Mouse (Mus musculus): ENCODE data around the gene Fuk.
"Not testable (repeated sequence)": the region's sequence is repeated elsewhere in the genome, so short reads cannot be mapped to it uniquely, and the experiment has no call there.

The Fuk gene

DNA sequence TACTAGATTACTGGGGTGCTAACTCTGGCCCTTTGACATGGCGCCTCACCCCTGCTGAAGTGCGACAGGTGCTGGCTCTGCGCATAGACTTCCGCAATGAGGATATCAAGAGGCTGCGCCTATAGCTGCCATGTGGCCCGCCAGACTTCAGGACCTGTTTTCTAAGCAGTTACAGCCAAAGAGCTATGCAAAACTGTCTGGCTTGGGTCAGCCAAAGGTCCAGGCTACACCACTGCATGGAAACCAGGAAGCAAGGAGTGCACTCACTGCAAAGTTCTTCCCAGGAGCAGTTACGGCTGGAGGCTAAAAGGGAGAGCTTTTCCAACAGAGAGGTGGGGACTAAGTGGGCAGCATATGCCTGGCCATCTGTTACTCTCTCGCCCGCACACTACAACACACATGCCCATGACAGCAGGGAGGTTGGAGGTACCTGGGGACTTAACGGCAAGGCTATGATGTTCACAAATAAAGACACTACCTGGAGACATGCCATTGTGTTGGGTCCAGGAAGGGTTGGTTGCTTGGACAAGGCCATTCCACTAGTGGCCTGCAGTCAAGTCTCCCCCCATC is 20.5 kb downstream of the Fuk start:
- DNase-seq (ENCODE audit: low read depth, low spot score), result no peak

DNA sequence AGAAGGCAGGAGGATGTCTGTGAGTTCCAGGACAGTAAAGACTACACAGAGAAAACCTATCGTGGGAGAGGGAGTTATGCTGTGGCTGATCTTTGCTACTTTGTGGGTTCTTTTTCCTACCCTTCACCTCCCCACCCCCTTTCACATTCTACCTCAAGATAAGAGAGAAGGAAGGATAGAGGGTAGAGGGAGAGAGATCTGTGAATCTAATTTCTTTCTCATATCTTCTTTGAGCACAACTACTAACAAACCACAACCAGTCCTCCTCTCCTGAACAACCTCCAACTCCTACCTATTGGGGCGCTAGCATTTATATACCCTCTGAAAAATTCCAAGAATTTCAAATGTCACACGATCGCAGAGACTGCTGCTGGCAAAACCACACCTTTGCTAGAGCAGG is 24.4 kb downstream of the Fuk start:
- no peak for DNase-seq (ENCODE audit: low read depth, low spot score)

DNA sequence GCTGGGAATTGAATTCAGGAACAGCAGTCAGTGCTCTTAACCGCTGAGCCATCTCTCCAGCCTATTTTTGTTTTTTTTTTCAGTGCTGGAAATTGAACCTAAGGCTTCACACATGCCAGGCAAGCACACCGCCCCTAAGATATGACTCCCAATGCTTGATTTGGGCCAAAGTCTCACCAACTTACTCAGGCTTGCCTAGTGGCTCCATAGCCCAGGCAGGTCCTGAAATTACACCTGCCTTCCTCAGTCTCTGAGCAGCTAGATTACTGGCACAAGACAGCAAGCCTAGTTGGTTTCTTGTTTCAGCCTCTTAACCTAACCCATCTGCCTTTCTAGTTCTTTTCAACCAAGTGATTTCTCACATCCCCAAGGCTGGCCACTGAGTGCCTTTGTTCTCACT is 31.8 kb downstream of the Fuk start:
- DNase-seq (ENCODE audit: low read depth, low spot score), result no peak

DNA sequence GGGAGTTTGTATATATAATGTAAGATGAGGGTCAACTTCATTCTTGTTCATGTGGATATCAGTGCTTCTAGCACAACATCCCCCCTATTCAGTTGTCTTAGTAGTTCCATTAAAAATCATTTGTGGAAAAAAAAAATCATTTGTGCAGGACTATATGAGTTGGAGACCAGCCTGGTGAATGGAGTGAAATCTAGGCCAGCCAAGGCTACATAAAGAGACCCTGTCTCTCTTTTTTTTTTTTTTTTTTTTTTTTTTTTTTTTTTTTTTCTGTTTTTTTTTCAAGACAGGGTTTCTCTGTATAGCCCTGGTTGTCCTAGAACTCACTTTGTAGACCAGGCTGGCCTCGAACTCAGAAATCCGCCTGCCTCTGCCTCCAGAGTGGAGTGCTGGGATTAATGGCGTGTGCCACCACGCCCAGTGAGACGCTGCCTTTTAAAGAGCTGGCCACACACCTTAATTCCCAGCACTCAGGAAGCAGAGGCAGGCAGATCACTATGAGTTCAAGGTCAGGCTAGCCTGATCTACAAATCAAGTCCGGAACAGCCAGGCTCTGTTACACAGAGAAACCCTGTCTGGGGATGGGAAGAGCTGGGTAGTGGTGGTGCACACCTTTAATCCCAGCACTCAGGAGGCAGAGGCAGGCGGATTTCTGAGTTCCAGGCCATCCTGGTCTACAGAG is 40.8 kb downstream of the Fuk start:
- DNase-seq (ENCODE audit: low read depth, low spot score), result not testable (repeated sequence)

DNA sequence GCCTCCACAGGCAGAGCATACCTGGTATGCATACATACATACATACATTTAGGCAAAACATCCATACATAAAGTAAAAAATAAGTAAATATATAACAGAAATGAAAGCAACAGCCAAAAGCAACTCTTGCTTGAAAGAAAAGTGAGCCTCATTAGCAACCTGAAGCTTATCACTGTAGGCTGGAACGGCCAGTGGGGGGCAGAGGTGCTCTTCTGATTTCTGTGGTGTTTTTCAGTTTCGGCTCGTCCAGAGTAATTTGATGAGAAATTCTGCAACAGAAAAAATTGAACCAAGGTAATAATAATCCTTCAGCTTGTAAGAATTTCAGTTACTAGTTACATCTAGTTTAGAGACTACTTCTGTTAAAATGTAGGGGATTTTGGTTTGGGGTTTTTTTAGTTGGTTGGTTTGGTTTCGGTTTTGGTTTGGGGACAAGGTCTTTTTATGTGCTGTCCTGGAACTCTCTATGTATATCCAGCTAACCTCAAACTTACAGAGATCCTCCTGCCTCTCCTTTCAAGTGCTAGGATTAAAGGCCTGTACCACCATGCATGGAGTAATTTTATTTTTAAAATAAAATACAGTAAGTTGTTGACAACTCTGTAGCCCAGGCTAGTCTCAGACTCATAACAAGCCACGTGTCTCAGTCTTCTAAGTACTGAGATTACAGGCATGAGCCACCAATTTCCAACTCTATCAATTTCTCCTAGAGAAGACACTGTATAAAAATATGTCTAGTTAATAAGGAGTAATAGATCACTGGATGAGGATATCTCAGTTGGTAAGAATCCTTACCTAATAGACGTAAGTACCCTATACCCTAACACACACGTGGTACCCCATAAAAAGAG is 42.4 kb downstream of the Fuk start:
- no peak for DNase-seq (ENCODE audit: low read depth, low spot score)

DNA sequence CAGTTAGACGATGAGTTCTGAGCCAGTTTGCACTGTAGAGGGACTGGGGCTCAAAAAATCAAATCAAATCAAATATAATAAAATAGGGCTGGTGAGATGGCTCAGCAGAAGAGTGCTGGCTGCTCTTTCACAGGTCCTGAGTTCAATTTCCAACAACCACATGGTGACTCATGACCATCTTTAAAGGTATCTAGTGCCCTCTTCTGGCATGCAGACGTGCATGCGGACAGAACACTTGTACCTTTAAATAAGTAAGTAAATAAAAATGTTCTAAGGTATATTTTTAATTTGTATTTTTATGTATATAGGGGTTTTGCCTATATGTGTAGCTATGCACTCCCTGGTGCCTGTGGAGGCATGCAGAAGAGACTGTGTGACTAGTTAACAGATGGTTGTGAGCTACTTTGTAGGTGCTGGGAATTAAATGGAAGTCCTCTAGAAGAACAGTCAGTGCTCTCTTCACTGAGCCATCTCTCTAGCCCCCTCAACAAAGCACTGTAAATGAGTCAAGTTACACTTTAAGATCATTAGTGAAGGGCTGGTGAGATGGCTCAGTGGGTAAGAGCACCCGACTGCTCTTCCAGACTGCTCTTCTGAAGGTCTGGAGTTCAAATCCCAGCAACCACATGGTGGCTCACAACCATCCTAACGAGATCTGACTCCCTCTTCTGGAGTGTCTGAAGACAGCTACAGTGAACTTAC is 45.4 kb downstream of the Fuk start:
- no peak for DNase-seq (ENCODE audit: low read depth, low spot score)

DNA sequence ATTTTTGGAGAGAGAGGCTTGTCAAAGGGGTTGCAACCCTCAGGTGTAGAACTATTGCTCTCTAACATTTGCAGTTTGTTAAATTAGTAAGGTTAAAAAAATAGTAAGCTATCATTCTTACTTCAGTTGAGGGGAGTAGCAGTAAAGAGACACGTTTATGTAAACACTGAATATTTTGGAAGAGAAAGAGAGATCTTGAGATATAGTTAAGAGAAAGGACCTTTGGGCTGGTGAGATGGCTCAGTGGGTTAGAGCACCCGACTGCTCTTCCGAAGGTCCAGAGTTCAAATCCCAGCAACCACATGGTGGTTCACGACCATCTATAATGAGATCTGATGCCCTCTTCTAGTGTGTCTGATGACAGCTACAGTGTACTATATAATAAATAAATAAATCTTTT is 46.2 kb downstream of the Fuk start:
- DNase-seq (ENCODE audit: low read depth, low spot score), result not testable (repeated sequence)

GRCm38 (mm10) chr8:110851186-110851585 is 51.1 kb downstream of the Fuk start:
- DNase-seq (ENCODE audit: low read depth, low spot score), result no peak

- DNase-seq (ENCODE audit: low read depth, low spot score), result no peak
These were observed 54.4 kb downstream of the Fuk start for GRCm38 (mm10) chr8:110847645-110848495.

DNA sequence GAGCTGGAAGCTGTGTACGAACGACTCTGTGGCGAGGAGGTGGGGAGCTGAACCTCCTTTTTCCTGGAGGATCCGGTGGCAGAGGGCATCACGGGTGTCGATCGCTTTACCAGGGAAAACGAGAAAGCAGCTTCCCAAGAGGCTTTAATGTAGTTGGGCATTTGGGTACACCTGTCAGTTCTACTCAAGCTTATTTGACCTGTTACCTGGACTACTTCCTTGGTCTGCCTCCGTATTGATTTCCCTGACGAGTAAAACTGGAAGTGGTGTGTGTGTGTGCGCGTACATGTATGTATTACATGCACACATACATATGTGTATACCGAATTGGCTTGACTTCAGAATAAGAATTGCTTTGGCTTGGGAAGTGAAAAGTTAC is 55.1 kb downstream of the Fuk start:
- no peak for DNase-seq (ENCODE audit: low read depth, low spot score)

DNA sequence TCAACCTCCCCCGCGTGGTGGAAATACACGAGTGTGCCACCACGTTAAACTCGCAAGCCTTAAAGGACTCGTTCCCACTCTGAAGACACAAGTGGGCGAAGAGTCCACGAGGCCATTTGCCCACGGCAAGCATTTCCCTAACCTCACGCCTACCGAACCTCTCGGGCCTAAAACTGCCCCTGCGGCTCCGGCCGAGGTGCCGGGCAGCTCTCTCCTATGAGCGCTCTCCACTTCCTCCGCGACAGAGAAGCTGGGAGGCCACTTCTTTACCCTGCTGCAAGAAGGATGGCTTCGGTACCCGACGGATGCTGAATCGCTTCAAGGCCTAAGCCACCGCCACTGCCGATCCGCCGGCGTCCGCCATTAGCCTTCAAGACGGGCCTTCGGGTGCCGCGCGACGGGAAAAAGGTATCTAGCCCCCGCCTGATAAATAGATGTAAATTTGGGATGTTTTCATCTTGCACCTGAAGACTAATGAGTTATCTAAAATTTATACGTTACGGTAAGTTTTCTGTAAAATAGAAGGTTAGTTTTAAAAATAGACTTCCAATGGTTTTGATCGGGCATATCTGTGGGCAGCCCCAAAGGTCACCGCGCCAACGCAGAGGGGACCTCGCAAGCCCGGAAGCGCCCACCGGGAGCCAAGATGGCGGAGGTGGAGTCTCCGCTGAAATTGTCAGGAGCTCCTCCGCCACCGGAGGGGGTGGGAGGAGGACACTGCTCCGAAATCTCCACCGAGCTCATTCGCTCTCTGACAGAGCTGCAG is 55.7 kb downstream of the Fuk start, which contains the start of the genes Cog4 and Sf3b3:
TSS of gene Cog4 (plus strand) at position 196 of the 766 bp plus-strand sequence.
TSS of gene Sf3b3 (minus strand) at position 383 of the 766 bp plus-strand sequence.
- DNase-seq (ENCODE audit: low read depth, low spot score), result peak; percentile 87

DNA sequence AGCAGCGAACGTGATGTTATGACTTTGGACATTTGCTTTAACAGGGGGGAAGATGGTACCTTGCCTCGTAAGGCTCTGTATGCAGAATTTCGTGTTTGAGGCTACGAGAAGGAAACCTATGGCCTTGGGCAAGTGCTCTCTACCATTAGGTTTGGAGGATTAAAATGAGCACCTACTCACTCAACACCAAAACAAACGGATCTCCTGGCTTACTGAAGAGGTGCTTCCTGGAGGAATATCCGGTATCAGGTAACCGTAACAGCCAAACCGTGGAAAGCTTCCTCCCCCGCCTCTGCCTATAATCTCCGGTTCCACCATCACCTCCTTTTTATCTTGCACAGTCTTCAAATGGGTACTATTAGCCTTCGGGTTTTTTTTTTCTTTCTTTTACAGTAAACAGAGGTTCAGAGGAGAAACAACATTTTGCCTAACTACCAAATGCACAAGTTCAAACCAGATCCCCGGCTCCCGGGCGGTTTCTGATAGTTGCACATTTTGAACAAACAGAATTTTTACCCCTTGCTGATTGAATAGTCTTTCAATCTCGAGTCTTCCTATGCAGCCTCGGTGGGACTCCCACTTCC is 56.4 kb downstream of the Fuk start:
- DNase-seq (ENCODE audit: low read depth, low spot score), result no peak

DNA sequence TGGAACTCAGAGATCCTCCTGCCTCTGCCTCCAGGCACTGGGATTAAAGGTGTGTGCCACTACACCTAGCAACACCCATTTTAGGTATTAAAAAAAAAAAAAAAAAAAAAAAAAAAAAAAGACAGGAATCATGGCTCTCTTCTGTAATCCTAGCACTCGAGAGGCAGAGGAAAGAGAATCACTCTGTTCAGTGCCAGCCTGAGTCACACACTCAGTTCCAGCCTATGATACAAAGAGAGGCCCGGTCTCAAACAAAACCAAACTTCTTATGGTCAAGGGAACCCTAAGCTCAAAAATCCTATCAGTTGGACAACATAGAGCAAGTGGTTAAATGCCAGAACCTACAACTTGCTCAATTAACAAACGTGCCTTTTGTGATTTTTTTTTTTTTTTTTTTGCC is 57.3 kb downstream of the Fuk start:
- no peak for DNase-seq (ENCODE audit: low read depth, low spot score)

DNA sequence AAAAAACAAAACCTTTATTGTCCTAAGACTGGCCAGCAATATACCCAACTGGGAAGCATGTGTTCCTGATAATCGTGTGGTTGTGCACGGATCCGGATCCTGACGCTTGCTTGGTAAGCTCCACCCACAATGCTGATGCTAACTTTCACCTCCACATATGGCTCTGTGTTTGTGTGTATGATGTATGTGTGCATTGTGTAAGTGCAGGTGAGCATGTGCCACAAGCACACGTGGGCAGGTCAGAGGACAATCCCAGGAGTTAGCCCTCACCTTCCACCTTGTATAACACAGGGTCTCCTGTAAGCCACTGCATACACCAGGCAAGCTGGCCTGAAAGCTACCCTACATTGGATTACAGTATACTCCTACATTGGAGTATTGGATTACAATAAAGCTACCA is 59.1 kb downstream of the Fuk start:
- no peak for DNase-seq (ENCODE audit: low read depth, low spot score)

DNA sequence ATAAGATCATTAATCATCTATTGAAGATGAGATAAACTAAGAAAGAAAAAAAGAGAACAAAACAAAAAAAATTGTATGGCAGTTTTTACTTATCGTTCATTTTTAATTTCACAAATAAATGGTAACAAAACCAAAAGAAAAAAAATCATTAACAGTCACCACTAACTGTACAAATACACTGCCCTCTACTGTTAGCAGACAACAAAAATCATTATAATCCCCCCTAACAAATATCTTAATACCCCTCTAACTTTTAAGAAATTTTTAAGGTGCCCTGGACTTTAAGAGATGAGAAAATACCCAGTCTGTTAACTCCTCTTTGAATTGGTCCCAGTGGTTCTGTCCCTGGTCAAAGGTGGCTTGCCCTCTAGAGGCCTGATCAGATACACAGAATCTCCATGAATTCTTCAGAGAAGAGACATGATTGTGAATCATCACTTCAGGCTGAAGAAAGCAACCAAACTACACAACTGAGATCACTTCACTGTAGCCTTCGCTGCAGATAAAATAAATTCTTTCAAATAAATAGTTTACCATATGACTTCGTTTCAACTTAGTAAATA is 60.2 kb downstream of the Fuk start:
- no peak for DNase-seq (ENCODE audit: low read depth, low spot score)
